In the genomic region with DNA sequence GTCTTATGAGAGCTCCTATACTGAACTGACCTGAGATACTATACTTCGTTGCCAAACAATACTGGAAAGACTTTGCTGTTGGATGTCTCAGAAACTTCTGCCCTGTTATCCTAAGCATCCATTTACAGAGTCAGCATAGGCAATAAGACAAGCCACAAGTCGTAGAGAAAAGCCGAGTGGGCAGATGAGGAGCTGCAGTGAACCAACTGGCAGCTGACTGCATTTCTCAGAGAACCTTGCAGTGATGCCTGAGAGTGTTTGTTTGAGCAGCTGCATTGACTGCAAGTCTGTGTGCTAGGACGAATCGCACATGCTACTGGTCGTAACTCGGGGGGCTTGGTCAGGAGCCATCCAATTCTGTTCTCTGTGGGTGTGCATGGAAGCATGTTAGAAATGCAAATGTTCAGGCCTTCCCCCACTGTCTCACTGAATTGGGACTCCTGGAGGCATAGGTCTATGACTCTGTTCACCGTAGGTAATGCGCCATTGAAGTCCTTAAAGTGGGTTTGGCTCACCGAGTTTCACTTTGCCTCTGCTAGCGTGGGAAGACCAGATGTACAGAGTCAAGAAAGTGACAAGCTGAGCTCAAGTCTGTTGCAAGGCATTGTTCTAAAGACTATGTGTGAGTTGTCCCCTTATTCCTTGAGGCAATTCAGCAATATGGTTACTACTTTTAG, we compare ENCODE assay signal across 1 mouse cellular context.
TF ChIP-seq lines count a peak whose summit lies in the region.

No protein-coding gene starts in this region.

TF ChIP-seq in CH12.LX, 34 proteins besides CTCF, POLR2A, EP300 and RAD21 (continued from another document):
- no peak for TF ChIP-seq MAFK (IDR thresholded peaks at IDR 0.05; ENCODE audit: insufficient replicate concordance, low read length)
- no peak for TF ChIP-seq ZC3H11A (IDR thresholded peaks at IDR 0.05; ENCODE audit: low read depth, low read length)
- TF ChIP-seq JUN (IDR thresholded peaks at IDR 0.05; ENCODE audit: insufficient read depth, low read depth, low read length) = no peak
- TF ChIP-seq IRF4 (IDR thresholded peaks at IDR 0.05; ENCODE audit: low read depth, low read length) = no peak
- no peak for TF ChIP-seq CHD2 (IDR thresholded peaks at IDR 0.05; ENCODE audit: low read length)
- no peak for TF ChIP-seq POLR2AphosphoS2 (IDR thresholded peaks at IDR 0.05; ENCODE audit: low read depth, low read length)
- no peak for TF ChIP-seq NELFE (IDR thresholded peaks at IDR 0.05; ENCODE audit: low read depth, low read length)
- TF ChIP-seq MYC (IDR thresholded peaks at IDR 0.05; ENCODE audit: low read depth, low read length) = no peak
